Mouse (Mus musculus): ENCODE results near the gene Cdyl.

Gene Cdyl

DNA sequence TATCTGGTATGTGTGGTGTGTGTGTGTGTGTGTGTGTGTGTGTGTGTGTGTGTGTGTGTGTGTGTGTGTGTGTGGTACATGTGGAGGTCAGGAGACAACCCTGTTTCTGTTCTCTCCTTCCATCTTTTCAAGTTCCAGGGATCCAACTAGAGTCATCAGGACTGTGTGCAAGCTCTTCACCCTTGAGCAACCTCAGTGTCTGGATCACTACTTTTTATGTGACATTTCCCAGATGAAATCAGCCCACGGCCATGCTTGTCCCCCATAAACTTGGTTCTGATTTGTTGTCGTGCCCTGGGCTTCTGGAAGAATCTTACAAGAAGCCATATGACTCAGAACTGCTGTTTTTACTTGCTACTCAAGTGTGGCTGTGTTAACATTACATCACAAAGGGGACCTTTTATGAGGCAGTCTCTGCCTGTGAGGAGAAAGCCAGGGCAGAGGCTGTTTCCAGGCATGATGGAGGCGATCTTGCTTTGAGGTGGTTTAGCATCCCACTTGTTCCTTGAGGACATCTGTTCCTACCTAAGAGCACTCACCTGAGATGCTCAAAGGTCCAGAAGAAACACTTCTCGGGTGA, at the start of gene Cdyl:
Cdyl (plus strand) TSS at position 428 of the 580 bp plus-strand sequence.
- DNase-seq: no peak

DNA sequence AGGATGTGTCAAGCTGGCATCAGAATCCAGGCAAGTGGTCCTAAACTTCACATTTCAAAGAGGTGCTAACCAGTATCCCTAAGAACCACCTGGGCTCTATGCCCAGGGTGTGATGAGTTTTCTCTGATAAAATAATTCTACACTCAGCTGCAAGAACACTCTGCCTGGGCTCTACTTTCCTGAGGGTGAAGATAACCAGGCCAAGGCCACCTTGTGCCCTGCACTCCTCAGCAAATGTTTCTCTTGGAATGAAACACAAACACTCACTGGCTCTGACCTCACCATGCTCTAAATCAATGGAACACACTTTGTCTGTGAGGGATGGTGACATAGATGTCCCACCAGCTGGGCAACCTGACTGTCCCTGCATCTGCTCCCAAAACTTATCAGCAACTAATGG, 48.9 kb upstream of the Cdyl start:
- no peak for DNase-seq

DNA sequence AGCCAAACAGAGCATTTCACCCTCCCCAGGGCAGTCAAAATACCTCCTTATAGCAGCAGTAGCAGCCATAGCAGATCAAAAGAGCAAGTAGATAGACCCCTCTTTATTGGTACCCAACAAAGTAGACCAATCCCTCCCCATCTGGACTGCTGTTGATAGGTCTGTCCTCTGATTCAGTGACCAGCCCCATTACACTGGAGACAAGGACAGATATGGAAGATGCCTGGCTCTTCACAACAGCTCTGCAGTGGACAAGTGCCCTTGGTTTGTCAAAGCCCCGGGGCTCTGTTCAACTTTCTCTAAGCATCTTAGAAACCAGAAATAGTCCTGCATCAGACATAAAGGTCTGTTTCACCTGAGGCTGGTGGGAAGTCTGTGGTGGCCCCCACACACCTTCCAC, 47.1 kb upstream of the Cdyl start:
- DNase-seq: no peak

DNA sequence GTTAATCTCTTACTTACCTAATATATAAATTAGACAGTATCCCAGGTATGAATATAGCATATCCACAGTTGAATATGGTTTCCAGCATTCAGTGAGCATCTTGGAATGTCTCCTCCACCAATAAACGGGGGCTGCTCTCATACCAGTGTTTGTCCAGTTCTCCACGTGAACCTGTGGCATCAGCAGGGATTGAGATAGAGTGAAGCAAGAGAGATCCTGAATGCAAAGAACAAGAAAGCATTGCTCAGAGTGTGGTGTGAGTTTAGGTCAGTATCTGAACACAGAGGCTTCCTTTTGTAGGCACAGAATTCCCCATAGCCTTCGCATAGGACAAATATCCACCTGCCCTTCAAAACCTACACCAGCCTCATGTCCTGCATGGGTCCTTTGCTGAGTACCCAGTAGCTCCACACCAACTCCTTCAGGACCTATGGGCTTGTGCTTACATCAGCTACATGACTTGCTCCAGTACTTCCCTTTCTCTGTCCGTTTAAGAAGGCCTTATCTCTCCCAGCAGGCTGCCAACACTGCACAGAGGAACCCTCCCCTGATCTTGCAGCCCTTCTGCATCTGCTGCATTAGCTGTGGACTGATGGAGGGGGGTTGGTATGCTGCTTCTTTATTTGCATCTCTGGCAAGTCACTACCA, 44.7 kb upstream of the Cdyl start:
- DNase-seq: no peak

DNA sequence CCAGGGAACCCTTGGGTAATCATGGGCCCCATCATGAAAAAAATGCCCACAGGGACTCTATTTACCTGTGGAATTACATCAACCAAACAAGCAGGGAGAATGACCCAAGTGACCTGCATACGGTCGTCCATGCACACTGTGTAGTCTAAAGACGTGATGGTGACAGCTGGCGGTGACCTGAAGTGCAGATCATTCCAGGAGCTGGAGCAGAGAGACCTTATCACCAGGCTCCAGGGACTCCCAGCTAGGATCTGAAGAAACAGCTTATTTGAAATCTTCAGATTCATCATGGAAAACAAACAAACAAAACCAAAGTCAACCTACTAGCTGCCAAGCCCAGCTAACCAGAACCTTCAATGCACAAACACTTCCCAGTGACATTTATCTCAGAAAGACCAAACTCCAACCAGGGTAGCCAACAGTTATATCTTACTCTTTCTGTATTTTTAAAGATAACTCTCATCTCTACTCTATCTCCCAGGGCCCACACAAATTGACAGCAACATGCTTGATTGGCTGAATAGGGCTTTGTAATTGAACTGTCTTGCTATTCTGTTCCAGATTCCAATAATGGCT, 43.0 kb upstream of the Cdyl start:
- no peak for DNase-seq

DNA sequence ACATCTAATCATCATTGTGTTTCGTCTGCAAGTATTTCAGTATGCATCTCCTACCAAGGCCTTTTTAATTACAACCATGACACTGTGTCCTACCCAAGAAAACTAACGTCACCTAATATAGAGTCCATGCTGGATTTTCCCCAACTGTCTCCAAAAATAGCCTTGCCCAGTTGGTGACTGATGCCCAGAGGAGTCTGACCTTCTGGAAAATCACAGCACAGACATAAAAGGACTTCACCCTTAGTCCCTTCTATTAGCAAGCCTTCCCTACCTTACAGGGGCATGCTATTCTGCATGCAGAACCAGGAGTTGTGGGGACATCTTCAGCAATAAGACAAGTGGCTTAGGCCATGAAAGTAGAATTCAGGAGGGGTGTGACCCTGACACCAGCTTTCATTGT, 40.3 kb upstream of the Cdyl start:
- DNase-seq: no peak

DNA sequence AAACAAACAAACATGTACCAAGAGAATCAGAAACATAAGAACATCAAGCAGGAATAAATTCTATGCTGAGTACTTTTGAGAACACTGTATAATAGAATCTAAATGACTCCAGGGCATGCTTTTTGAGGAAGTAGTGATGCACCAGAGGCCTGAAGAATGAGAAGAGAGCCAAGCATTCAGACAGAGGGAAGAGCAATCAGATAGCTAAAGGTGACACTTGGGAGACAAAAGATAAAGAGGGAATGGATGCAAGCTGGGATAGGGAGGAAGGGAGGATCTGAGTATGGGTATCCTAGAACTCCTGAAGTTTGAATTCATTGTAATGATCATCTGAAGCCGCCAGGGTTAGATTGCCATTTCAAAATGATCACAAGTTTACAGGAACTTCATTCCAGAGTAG, 38.9 kb upstream of the Cdyl start:
- no peak for DNase-seq

DNA sequence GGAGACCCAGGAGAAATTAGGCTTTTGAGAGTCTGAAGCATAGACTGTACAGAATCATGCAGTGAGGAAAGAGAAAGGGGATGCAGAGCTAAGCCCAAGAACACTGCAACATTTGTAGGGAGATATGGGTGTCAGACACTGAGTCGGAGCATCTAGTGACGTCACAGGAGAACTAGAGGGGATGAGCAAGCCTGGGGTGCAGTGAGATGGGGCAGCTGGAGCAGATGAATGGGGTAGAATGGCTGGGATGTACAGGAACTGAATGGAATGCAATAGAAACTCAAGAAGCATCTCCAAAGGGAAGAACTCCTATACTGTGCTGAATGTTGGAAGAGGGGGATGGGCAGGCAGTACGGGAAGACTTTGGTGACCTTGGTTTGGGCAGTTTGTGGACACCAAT, 34.8 kb upstream of the Cdyl start:
- no peak for DNase-seq

DNA sequence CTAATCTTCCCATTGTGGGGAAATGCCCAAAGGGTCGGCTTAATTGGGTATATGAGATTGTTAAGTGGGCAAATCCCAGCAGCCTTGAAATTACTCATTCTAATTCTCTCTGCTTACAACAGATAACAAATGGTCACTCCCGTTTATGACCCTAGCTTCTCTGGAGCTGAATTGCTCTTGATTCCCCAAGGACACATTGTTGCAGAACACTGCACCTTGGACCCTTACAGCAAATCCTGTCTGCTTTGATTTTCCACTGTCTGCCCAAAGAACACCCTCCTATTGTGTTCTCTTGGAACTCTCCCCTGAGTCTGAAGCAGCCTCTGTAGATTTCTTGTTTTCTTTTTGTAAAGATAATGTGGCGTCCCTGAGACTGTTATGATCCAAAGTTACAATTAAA, 34.1 kb upstream of the Cdyl start:
- DNase-seq: no peak

DNA sequence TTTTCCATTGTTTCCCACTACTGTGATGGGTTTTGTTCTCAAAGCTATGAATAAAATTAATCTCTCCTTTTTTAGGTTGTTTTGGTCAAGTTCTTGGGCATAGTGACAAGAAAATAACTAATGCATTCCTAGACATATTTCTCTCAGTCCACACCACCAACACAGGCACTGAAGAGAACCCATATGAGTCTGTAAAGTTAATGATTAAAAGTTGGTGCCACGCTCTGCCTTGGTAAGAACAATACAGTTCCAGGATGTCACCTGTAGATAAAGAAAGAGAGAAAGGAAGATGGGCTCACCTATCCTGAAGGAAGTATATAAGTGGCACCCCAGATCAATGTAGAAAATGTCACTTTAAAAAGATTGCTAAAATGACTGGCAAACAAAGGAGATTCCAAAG, 32.3 kb upstream of the Cdyl start:
- no peak for DNase-seq

DNA sequence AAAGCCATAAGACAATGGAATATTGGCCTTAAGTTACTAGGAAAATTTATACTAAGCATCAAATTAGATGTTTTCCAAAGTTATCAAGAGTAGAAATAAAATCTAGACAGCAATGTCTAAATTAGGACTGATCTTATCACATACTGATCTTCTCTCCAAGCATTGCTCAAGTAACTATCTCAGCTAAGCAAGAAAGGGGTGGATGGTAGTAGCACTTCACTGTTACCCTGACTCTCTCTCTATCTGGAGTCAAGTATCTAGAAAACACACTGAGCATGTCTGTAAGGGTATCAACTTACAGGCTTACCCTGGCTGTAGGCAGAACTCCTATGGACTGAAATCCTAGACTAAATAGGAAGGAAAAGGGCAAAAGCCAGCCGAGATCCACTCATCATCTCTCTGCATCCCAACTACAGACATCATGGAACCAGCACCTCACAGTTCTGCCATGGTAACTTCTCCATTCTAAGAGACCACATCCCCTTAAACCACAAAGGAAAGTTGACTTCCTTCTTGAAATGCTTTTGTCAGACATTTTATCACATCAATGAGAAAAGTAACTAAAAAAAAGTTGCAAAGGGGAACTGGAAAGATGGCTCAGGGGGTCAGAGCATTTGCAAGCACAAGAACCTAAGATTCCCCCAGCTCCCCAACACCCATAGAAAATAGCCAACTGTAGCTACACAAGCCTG, 12.4 kb upstream of the Cdyl start:
- DNase-seq: no peak

DNA sequence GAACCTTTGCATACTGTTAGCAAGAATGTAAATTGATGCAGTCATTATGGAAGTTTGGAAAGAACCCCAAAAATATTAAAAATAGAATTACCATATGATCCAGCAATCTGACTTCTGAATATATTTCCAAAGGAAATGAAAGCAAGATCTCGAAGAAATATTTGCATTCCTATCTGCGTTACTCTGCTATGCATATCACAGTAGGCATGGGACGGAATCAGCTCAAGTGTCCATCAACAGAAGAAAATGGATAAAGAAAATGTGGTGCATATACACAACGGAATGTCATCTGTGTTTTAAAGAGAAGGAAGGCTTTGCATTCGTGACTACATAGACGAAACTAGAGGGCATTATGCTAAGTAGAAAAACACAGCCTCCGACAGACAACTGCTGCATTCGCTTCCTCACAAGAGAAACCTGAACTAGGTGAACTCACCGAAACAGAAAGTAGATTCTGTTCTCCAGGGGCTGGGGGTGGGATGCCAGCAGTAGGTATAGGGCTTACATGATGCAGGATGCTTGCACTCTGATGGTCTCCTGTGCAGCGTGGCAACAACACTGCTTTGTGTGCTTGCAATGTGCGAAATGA, 9.3 kb upstream of the Cdyl start:
- no peak for DNase-seq

DNA sequence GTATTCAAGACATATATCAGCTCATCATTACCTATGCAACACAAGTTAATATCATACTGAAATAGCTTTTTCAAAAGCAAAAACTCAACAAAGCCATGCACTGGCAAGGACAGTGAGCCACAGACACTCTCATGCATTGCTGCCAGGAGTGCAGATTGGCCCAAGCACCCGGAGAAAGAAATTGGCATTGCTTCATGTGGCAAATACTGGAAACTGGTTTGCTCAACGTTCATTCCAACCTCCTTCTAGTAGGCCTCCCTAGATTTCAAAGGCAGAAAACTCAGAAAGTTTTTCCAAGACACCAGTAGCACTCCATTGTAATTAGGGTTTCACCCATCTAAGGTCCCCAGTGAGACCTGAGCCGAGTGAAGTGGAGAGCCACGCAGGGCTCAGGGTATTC, 6.8 kb upstream of the Cdyl start:
- no peak for DNase-seq

DNA sequence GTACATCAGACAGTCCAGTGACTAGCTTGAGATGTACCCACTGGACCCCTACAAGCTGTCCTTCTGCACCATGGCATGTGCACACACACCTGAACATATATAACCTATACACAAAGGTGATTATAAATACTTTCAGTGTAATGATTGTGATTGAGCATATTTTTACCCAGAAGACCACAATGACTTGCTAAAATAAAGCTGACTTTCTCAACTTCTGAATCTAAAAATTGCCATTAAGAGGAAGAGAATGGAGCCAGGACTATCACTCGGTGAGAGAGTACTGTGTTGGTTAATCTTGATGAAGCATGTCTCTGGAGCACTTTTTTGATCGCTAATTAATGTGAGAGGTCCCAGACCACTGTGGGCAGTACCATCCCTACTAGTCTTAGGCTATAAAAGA, 2.8 kb upstream of the Cdyl start:
- DNase-seq: no peak

DNA sequence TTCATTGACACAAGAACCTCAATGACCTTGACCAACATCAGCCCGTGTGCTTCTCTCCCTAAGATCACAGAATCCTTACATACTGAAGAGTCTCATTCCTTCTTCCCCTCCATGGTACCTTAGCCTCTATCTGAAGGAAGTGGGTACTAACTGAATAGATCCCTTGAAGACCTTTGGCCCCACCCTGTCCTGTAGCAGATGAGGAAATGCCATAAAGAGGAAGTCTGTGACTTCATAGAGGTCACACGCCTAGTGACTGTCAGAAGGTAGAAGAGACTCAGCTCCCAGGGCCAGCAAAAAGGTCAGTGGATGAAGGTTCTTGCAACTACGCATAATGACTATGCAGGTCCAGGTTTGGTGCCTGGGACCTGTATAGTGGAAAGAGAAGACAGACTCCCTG, 5.8 kb downstream of the Cdyl start:
- DNase-seq: no peak

DNA sequence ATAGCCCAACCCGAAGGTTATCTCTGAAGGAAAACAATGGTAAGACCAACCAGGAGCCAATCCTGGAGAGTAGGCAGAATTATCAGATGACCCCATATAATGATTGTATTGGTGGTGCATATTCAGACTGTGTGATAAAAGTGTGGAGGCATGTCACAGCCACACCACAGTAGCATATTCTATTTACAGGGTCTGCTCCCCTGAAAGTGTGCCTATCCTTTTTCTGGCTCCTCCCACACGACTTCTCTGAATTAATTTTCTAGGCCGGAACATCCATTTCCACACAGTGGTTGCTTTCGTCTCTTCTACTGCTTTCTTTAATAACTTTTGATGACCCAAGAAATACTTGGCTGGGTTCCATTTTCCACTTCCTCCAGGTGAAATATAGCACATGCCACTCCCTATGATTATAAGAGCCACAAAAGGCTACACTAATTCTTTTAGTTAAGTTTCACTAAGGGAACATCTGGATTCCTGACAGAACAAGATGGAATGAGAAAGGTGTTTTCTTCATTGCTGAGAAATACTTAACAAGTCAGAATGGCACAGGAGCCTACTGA, 10.4 kb downstream of the Cdyl start:
- DNase-seq: no peak

DNA sequence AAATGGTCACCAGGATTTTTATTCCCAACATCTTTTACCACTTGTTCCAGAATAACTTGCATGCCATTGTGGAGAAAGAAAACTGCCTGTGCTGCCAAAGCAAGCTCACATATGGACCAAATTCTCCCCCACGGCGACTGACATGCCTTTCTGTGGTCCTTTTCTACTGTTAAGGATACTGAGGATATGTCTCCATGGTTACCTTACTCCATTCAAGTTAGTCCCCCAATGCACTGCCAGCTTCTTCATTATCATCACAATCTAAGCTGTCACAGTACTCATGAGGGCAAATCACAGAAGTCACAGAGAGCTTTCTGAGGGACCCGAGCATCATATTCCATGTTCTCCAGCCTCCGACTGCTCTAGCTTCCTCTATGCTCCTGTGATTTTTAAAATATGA, 11.2 kb downstream of the Cdyl start:
- no peak for DNase-seq

DNA sequence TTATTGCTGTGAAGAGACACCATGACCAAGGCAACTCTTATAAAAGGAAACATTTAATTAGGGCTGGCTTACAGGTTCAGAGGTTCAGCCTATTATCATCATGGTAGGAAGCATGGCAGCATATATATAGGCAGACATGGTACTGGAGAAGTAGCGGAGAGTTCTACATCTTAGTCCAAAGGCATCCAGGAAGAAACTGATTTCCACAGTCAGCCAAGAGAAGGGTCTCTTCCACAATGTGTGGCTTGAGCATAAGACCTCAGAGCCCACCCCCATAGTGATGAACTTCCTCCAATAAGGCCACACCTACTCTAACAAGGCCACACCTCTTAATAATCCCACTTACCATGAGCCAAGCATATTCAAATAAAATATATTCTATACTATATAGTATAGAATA, 17.3 kb downstream of the Cdyl start:
- DNase-seq: no peak

DNA sequence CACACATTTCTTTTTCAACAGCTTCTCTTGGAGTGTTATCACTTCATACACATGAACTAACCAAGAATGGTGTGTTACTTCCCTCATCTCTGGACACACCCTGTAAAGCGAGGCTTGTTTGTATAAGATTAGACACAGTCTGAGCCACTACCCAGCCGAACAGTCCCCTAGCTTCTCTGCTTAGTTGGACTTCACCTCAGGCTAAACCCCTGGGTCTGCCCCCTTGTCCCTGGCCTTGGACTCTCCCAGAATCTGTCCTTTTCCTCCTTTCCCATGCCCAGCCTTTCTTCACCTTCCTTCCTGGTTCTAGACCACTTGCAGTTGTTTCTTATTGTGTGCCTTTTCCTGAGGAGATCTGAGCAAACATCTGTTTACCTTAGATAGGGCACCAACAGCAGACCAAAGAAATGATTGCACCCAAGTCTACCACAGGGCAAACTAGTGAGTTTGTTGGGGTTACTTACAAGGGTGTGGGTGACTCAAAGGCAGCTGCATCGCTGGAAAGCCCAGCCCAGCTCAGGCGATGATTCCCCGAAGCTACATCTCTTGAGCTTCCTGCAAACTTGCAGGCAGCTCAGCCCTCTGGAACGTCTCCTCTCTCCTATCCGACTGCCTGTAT, 17.9 kb downstream of the Cdyl start:
- DNase-seq: no peak

DNA sequence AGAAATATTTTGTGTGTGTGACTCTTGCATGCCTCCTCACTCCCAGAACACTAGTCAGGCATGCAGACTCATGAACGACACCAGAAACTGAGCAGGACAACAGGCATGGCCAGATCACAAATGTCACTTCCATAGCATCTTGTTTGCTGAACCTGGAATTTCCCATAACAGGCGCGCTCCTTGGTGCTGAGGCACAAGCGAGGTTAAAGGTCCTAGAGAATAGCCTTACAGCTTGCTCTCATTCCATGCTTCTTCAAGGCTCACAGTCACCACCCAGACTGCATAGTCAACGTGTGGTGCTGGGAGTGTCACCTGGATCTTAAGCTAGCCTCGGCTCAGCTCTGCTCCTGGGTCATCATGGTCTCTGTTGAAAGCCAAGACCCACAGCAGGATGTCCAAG, 19.1 kb downstream of the Cdyl start:
- DNase-seq: no peak

DNA sequence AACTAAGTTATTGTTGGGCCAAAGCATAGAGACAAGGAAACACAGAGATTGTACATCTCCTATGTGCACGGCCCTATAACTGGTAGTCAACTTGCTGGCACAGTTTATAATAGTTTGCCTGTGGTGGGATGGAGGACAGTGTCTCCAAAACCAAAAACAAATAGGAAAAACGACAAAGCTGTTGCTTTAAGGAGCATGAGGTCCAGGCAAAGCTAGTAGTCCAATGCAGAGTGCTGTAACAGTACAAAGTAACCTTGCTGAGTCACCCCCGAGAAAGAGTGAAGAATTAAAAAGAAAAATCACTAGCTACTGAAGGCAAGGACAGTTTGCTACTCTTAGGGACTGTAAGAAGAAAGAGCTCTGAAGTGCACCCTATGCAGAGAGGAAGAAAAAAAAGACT, 21.7 kb downstream of the Cdyl start:
- no peak for DNase-seq

DNA sequence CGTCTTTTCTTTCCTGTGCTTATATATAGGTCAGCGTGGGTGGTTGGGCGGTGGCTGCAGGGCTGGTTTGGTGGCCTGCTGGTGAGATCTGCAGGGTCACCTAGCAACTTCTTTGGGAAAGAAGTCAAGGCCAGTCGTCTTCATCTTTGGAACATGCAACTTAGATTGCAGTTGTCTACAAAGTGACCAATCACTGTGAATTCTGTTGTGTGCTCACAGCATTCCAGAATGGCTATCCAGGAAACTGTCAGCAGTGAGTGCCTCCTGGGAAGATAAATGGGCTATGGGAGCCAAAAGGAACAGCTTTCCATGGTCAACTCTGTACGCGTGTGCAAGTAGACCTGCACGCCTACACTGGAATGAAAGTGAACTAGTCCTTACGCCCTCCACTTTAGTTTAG, 26.6 kb downstream of the Cdyl start:
- no peak for DNase-seq

DNA sequence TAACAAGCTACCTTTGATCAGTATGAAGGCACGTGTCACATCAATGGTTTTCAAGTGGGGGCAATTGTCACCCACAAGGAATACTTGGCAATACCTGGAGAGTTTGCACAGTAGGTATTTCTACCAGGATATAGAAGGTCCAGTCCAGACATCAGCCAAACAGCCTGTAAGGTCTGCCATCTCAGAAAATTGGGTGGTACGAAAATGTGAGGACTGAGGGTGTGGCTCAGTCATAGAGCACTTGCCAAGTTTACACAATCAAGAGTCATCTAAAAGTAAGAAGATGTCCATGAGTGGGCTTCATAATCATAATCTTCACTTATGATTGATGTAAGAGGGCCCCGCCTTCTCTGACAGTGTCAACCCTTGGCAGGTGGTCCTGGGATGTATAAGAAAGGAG, 29.9 kb downstream of the Cdyl start:
- no peak for DNase-seq
